Mouse (Mus musculus) frontal cortex, postnatal 36 days (tissue): ENCODE data around the gene Dusp18.
A peak's percentile ranks its signal among the peaks of the same experiment; 100 is the strongest.
"Not testable (repeated sequence)": the region's sequence is repeated elsewhere in the genome, so short reads cannot be mapped to it uniquely, and the experiment has no call there.

Experiments
- DNase-seq, 2 experiments: peaks; one replicate each; pipeline ENCODE4 v3.0.0; 2022; ENCODE audit warnings: low spot score in 2 of 2

Dusp18 gene

GRCm38 (mm10) chr11:3893970-3894369 is 1.1 kb upstream of the Dusp18 start:
- no peak for DNase-seq

GRCm38 (mm10) chr11:3895458-3895857 is 418 bp downstream of the Dusp18 start:
- DNase-seq, result no peak

- DNase-seq, result no peak
Measured at GRCm38 (mm10) chr11:3895933-3896332, 893 bp downstream of the Dusp18 start.

- DNase-seq, result no peak
Measured at GRCm38 (mm10) chr11:3900296-3900695, 5.3 kb downstream of the Dusp18 start.

- no peak for DNase-seq
Measured at GRCm38 (mm10) chr11:3902516-3902915, 7.5 kb downstream of the Dusp18 start.

GRCm38 (mm10) chr11:3903046-3903445 is 8.0 kb downstream of the Dusp18 start:
- DNase-seq, result peak; percentile 57 to 71

GRCm38 (mm10) chr11:3904673-3905072 is 9.6 kb downstream of the Dusp18 start:
- DNase-seq, result no peak

GRCm38 (mm10) chr11:3905446-3905845 is 10.4 kb downstream of the Dusp18 start:
- no peak for DNase-seq

- DNase-seq, result no peak
Measured at GRCm38 (mm10) chr11:3909236-3909635, 14.2 kb downstream of the Dusp18 start.

- DNase-seq, result no peak
Measured at GRCm38 (mm10) chr11:3910513-3911310, 15.7 kb downstream of the Dusp18 start.

- not testable (repeated sequence) for DNase-seq
Measured at GRCm38 (mm10) chr11:3911440-3911839, 16.4 kb downstream of the Dusp18 start.

GRCm38 (mm10) chr11:3912100-3912874 is 17.2 kb downstream of the Dusp18 start:
- DNase-seq, result peak in 1 of 2 experiments; percentile 54

GRCm38 (mm10) chr11:3912875-3913271 is 17.8 kb downstream of the Dusp18 start:
- DNase-seq, result peak in 1 of 2 experiments; percentile 42

- peak; percentile 94 to 95 for DNase-seq
Measured at GRCm38 (mm10) chr11:3913316-3914108, 18.5 kb downstream of the Dusp18 start.

- peak; percentile 83 to 85 for DNase-seq
Measured at GRCm38 (mm10) chr11:3914109-3914840, 19.2 kb downstream of the Dusp18 start, which contains the start of gene Slc35e4. TSS of gene Slc35e4 (minus strand) at chr11:3914664.

- DNase-seq, result no peak
Measured at GRCm38 (mm10) chr11:3918738-3919137, 23.7 kb downstream of the Dusp18 start.

- no peak for DNase-seq
Measured at GRCm38 (mm10) chr11:3920476-3920875, 25.4 kb downstream of the Dusp18 start.

- peak; percentile 31 to 71 for DNase-seq
Measured at GRCm38 (mm10) chr11:3921281-3921850, 26.3 kb downstream of the Dusp18 start.

- DNase-seq, result no peak
Measured at GRCm38 (mm10) chr11:3922115-3922514, 27.1 kb downstream of the Dusp18 start.

- DNase-seq, result no peak
Measured at GRCm38 (mm10) chr11:3922731-3923130, 27.7 kb downstream of the Dusp18 start.

GRCm38 (mm10) chr11:3925916-3926315 is 30.9 kb downstream of the Dusp18 start:
- no peak for DNase-seq
